Mouse (Mus musculus): ENCODE results near the gene Iqcf1.

Gene Iqcf1

DNA sequence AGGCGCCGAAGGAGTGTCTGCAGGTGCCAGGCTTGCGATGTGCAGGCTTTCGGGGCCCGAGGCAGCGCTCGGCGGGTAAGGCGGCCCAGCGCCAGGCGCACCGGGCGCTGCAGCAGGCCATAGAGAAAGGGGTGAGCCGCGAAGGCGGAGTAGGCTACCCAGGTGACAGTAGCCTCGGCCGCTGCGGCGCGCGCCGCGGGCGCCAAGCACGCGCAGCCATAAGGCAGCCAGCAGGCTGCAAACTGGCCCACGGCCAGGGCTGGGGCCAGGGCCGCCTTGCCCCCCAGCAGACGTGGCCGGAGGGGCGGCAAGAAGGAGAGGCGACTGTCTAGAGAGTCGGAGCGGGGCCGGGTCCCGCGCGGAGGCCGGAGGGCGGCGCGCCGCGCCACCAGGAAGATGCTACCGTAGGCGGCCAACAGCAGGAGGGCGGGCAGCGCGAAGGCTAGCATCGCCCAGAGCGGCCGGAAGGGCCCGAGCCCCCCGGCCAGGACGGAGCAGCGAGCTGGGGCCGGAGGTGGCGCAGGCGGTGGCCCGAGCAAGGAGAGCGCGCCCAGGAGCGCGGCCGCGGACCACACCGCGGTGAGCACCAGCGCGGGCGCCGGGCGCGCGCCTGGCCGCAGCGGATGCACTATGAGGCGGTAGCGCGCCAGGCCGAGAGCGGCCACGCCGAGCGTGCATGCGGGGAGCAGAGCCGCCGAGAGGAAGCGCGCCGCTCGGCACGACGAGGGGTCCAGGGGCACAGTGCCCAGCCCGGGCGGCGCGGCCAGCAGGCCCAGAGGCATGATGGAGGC lies 34.8 kb upstream of the Iqcf1 start:
- peak; percentile 56 to 76 for DNase-seq (ENCODE audit: inconsistent age in 2 of 2, low spot score in 1 of 2)

DNA sequence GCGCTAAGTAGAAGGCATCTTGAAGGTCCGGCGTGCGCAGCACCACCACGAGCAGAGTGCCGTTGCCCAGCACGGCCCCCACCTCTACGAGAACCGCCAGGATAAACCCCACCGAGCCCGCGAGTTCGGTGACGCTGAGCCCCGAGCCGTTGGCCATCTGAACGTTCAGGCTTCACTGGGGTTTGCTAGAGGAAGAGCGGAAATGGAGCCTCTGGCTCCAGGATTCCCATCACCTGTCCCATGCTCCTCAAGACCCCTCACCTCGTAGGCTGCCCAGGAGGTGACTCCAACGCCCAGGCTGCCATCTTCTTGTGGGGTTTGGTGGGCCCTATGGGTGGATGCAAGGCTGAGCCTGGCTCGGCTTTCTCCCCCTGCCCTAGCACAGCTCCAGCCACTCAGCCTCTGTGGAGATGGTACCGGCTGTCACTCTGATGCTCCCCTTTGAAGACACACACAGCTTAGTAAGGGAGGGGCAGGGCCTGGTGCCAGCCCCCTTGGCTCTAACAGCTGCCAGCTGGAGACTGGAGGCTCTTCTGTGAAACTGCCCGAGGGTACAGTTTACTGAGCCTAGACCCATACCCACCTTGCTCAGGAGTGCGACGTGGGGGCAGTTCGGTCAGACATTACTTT lies 34.1 kb upstream of the Iqcf1 start, which contains the start of gene Gpr62:
Gene Gpr62 (minus strand): TSS at position 368 of the 630 bp plus-strand sequence.
- no peak for DNase-seq (ENCODE audit: inconsistent age in 2 of 2, low spot score in 1 of 2)

DNA sequence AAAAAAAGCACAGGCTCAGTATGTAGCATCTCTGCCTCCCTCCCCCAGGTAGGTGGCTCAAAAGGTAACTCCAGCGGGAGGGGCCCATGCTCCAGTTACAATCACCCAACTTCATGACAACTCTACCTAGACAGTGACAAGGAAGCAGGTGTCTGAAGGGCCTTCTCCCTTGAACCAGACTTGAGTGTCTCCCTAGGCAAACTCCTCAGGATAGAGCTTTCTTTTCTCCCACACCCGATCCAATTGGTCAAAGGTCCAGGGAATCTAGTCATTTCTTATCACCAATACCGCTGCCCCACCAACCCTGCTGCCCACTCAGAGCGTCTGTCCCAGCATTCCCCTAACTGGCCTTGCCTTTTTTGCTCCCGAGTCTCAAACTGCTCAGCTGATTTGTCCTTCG lies 33.0 kb upstream of the Iqcf1 start:
- no peak for DNase-seq (ENCODE audit: inconsistent age in 2 of 2, low spot score in 1 of 2)

GRCm38 (mm10) chr9:106467746-106468145 lies 32.0 kb upstream of the Iqcf1 start:
- DNase-seq (ENCODE audit: inconsistent age in 2 of 2, low spot score in 1 of 2): peak in 1 of 2 experiments; percentile 16

- DNase-seq (ENCODE audit: inconsistent age in 2 of 2, low spot score in 1 of 2): peak in 1 of 2 experiments; percentile 41
Observed at GRCm38 (mm10) chr9:106469317-106469716, 30.4 kb upstream of the Iqcf1 start.

- DNase-seq (ENCODE audit: inconsistent age in 2 of 2, low spot score in 1 of 2): peak in 1 of 2 experiments; percentile 3
Observed at GRCm38 (mm10) chr9:106469776-106470175, 30.0 kb upstream of the Iqcf1 start.

DNA sequence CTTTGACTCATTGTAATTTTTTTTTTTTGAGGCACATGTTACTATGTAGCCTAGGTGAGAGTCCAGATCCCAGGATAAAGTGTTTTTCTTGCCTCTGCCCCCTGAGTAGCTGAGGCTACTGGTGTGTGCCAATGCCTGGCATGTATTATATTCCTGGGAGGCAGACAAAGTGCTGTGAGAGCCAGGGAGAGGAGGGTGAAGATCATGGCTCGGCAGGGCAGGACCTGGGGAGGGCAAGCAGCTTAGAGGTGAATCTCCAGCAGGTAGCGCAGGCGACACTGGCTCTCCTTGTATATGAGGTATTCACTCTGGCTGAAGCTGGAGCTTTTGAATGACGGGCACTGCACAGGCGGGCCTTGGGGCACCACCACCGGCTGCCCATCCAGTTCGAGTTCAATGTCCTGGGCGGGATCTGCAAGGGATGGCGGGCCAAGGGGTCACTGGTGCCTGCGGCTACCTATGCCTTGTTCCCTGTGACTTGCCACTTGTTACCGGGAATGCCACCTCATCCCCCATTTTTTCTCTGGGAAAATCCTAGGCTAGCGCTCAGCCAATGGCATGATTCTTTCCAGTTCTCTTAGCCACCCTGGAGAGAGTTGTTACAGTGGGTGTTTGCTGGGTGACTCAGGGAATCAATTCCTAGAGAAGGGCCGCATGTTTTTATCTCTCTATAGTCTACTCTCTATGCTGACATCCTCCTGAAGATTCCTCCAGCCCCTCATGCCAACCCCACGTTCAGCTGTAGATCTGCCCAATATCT lies 28.6 kb upstream of the Iqcf1 start:
- DNase-seq (ENCODE audit: inconsistent age in 2 of 2, low spot score in 1 of 2): peak; percentile 15 to 23

DNA sequence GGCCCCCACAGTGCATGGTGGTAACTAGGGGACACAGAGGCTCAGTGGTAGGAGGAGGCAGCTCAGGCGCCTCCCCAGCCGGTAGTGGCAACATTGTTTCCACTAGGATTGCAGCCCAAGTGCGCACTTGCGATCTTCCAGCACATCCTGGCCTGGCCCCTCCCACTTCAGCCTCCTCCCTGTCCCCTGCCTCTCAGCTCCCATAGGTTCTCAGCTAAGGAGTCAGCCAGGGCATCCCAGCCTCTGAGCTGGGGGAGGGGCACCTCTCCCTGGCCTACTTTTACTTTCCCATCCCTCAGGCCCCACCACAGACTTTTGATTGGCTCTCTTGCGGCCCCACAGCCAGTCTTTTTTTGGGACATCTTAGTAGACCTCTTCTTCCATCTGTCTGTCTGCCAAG lies 27.9 kb upstream of the Iqcf1 start:
- DNase-seq (ENCODE audit: inconsistent age in 2 of 2, low spot score in 1 of 2): peak; percentile 71 to 73

DNA sequence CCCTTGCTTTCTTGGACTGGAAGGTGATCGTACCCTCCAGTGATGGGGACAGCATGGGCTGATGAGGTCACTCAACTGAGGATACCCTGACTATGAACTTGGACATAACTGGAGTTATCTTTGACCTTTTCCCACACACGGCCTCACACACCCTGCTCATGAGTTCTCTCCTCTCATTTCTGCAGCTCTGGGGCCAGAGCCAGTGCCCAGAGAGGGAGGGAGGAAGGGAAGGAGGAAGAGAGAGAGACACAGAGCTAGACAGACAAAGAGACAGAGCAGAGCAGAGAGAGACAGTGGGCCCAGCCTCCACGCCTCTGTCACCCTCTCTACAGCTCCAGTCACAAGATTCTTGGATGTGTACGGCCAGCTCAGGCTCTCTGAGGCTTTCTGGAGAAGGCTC lies 27.4 kb upstream of the Iqcf1 start:
- DNase-seq (ENCODE audit: inconsistent age in 2 of 2, low spot score in 1 of 2): peak in 1 of 2 experiments; percentile 17

GRCm38 (mm10) chr9:106473081-106473752 lies 26.6 kb upstream of the Iqcf1 start:
- peak in 1 of 2 experiments; percentile 39 for DNase-seq (ENCODE audit: inconsistent age in 2 of 2, low spot score in 1 of 2)

DNA sequence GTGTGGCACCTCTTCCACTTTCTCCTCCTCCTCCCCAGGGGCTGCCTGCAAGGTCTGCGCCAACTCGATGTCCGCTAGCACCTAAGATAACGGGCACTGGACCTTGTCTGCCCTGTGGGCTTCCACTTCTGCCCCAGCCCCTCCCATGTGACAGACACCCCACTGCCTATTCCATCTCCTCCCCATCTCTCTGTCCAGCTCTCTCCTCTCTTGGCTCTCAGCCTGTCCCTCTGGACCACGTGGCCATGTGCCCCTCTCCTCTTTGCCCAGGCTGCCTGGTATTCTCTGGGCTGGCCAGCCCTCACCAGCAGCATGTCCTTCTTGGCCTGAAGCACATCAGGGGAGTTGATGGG lies 26.0 kb upstream of the Iqcf1 start:
- peak; percentile 34 to 52 for DNase-seq (ENCODE audit: inconsistent age in 2 of 2, low spot score in 1 of 2)

DNA sequence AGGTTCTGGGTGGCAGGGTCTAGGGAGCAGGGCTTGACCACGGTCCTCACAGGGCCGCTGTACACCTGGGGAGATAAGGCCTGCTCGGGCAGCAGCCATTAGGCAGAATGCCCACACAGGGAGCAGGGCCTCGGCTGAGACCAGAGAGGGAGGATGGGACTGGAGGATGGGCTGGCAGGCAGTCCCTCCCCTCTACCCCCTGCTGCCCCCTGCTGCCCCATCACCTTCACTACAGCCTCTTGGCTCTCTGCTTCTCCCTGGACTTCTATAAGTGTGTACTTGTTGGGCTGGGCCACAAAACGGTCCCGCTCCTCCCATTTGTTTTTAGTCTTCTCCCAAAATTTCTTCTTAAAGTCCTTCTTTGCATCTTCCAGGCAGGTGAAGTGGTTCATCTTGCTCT lies 25.3 kb upstream of the Iqcf1 start:
- peak; percentile 78 to 91 for DNase-seq (ENCODE audit: inconsistent age in 2 of 2, low spot score in 1 of 2)

DNA sequence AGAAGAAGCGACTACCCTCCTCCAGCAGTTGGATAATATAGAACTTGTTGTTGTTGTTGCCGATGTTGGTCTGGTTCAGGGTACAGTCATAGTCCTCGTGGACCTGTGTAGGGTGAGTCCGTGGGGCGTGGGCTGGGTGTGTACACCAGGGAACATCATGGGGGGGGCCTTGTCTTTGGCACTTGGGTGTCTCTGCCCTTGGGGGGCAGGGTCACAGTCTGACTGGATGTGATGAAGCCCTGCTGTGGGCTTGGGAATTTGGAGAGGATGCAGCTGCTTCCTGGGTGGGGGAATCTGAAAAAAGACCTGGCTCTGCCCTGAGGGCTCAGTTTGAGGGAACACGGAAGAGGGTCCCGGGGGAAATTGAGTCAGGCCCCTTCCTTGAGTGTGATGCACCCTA lies 24.7 kb upstream of the Iqcf1 start:
- peak; percentile 46 to 57 for DNase-seq (ENCODE audit: inconsistent age in 2 of 2, low spot score in 1 of 2)

GRCm38 (mm10) chr9:106475663-106476001 lies 24.1 kb upstream of the Iqcf1 start, which contains the start of gene Rrp9:
Gene Rrp9, plus strand, starts transcription at chr9:106475963.
- no peak for DNase-seq (ENCODE audit: inconsistent age in 2 of 2, low spot score in 1 of 2)

GRCm38 (mm10) chr9:106476002-106476923 lies 23.5 kb upstream of the Iqcf1 start:
- peak; percentile 83 to 94 for DNase-seq (ENCODE audit: inconsistent age in 2 of 2, low spot score in 1 of 2)

DNA sequence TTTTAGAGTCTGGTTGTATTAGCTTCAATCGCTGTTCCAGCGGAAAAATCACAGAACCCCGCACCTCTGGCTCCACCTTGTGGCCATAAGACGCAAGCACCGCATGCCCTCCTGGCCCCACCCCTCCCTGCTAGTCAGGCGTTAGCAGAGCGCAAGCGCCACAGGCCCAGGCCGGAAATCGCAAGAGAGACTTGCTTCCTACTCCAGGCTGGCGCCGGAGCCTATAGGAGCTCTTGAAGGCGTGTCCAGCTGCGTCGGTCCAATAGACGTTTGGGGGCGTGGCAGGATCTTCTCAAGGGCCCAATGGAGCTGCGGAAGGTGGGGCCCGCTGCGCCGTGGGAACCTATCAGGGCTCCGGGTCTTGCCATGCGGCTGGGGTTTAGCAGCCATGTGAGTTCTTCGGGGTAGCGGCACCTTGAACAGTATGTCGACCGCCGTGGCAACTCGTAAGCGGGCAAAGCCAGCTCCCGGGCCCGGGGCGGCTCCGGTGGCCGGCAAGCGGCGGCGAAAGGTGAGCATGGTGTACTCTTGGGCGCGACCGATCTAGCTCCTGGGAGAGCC lies 22.8 kb upstream of the Iqcf1 start, which contains the start of gene Parp3:
Gene Parp3 (minus strand): TSS at position 26 of the 561 bp plus-strand sequence.
- peak; percentile 100 for DNase-seq (ENCODE audit: inconsistent age in 2 of 2, low spot score in 1 of 2)

DNA sequence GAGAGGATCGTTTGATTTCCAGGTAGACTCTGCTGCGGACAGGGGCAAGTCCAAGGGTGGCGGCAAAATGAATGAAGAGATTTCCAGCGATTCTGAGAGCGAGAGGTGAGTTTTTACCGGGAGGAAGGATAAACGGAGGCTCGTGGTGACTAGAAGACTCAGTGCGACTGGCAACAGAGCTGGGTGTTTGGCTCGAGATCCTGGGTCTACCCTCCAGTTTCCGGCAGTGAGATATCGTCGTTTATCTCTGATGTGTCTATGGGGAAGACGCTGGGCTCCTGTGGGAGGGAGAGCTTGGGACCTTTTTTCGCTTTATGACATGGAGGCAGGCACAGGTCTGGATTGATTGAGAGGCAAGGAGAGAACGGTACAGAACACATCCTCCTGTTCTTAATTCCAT lies 22.1 kb upstream of the Iqcf1 start:
- DNase-seq (ENCODE audit: inconsistent age in 2 of 2, low spot score in 1 of 2): peak in 1 of 2 experiments; percentile 51

DNA sequence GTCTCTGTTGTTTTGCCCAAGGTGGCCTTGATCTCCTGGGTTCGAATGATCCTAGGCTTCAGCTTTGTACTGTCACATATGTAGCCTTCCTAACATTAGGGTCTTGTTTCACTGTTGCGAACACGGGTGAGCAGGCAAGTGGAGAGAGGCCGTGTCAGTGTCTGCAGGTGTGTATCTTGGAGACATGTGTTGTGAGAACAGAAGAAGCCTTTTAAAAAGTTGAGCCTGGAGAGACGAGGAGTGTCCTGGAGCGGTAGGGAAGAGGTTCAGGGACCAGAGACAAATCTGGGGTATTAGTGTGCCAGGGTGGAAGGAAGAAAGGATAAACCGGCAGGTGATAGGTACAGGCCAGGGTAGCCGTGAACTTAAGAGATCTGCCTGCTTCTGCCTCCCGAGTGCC lies 21.7 kb upstream of the Iqcf1 start:
- peak in 1 of 2 experiments; percentile 7 for DNase-seq (ENCODE audit: inconsistent age in 2 of 2, low spot score in 1 of 2)

DNA sequence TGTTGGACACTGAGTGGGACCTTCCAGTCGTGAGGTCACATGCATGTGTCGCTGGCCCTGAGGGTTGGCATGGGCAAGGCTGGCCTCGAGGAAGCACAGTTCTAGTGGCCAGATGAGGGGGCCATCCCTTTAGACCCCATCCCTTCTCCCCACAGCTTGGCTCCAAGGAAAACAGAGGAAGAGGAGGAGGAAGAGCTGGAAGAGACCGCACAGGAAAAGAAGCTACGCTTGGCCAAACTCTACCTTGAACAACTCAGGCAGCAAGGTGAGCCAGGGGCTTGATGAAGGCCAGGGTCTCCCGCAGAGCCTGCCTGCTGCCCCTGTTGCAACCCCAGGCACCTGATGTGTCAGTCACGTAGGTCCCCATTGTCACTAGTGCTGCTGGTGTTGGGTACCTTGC lies 19.2 kb upstream of the Iqcf1 start:
- peak in 1 of 2 experiments; percentile 30 for DNase-seq (ENCODE audit: inconsistent age in 2 of 2, low spot score in 1 of 2)

GRCm38 (mm10) chr9:106481075-106481474 lies 18.7 kb upstream of the Iqcf1 start:
- peak in 1 of 2 experiments; percentile 18 for DNase-seq (ENCODE audit: inconsistent age in 2 of 2, low spot score in 1 of 2)
